Mouse (Mus musculus): ENCODE results near the gene Ngp. TPM values are rescaled to one million over a fixed set of nuclear protein-coding genes. Genes with fewer than 3 reads are reported as not detected.

Gene Ngp
- polyA plus RNA-seq, 1 experiment from 2014 or later: 1.2 TPM

Other genes starting within 250 kb of the Ngp start
- gene Cspg5, start 176.0 kb upstream of the Ngp start, polyA plus RNA-seq (2016; fragmentation: Nextera tagmentation; extraction: Ambion mirVana): 21.9 and 22.3 TPM in 2 replicates
- 32.7 and 33.0 TPM in 2 replicates for gene Elp6, start 114.6 kb upstream of the Ngp start, polyA plus RNA-seq (2016; fragmentation: Nextera tagmentation; extraction: Ambion mirVana)
- gene Scap, start 86.5 kb upstream of the Ngp start, polyA plus RNA-seq (2016; fragmentation: Nextera tagmentation; extraction: Ambion mirVana): 41.9 and 45.0 TPM in 2 replicates
- 20.4 and 20.9 TPM in 2 replicates for gene Ptpn23, start 11.5 kb upstream of the Ngp start, polyA plus RNA-seq (2016; fragmentation: Nextera tagmentation; extraction: Ambion mirVana)
- 10.3 and 10.5 TPM in 2 replicates for gene Klhl18, start 56.9 kb downstream of the Ngp start, polyA plus RNA-seq (2016; fragmentation: Nextera tagmentation; extraction: Ambion mirVana)
- gene Kif9, start 57.2 kb downstream of the Ngp start, polyA plus RNA-seq (2016; fragmentation: Nextera tagmentation; extraction: Ambion mirVana): 1.6 and 2.0 TPM in 2 replicates
- gene Setd2, start 112.8 kb downstream of the Ngp start, polyA plus RNA-seq (2016; fragmentation: Nextera tagmentation; extraction: Ambion mirVana): 45.0 and 49.7 TPM in 2 replicates
- gene Nradd, start 204.7 kb downstream of the Ngp start, polyA plus RNA-seq (2016; fragmentation: Nextera tagmentation; extraction: Ambion mirVana): 31.0 and 32.0 TPM in 2 replicates
- 2.0 and 2.3 TPM in 2 replicates for gene Nbeal2, start 234.4 kb downstream of the Ngp start, polyA plus RNA-seq (2016; fragmentation: Nextera tagmentation; extraction: Ambion mirVana)
- 139 and 143 TPM in 2 replicates for gene Ccdc12, start 236.8 kb downstream of the Ngp start, polyA plus RNA-seq (2016; fragmentation: Nextera tagmentation; extraction: Ambion mirVana)